Mouse (Mus musculus): ENCODE data around the gene Spag6. TPM values are rescaled to one million over a fixed set of nuclear protein-coding genes. Genes with fewer than 3 reads are reported as not detected.

Gene Spag6
- polyA plus RNA-seq (2014; fragmentation: Illumina TruSeq; extraction: RNeasy Lipid Tissue Mini Kit (QIAGEN cat#74804); ENCODE audit: low read depth, low replicate concordance), result 66.8 TPM

DNA sequence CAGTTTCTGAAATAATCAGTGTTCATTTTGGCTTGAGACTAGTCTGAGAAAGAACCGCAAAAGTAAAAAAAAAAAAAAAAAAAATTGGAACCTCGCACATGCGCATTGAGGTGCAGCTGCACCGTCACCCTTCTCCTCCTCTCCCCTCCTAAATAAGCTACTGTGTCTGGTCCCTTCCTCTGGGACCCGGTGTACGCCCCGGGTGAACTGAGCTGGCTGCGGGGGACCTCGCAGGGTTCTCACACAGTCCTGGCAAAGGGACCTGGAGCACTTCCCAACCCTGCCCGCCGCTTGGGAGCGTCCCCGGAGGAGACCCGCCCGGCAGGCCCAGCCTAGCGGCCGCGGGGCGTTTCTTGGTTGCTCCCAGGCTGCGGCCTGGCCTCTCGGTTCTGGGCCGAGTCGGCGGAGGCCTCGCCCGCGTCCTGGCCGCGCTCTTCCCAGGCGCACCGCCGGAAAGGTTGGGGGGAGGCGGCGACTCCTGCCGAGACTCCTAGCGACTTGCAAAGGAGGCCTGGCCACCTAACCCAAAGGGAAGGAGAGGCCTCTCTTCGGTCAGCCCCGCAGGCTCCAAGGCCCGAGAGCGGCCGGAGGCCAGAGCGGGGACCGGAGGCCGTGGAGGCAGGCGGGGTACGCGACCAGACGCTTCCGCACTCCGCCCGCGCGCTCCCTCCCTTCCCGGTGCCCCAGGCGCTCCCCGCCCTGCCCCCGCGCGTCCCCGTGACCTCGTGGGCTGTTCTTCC, at the start of gene Spag6:
Spag6 (plus strand) TSS at position 162 of the 740 bp plus-strand sequence.

DNA sequence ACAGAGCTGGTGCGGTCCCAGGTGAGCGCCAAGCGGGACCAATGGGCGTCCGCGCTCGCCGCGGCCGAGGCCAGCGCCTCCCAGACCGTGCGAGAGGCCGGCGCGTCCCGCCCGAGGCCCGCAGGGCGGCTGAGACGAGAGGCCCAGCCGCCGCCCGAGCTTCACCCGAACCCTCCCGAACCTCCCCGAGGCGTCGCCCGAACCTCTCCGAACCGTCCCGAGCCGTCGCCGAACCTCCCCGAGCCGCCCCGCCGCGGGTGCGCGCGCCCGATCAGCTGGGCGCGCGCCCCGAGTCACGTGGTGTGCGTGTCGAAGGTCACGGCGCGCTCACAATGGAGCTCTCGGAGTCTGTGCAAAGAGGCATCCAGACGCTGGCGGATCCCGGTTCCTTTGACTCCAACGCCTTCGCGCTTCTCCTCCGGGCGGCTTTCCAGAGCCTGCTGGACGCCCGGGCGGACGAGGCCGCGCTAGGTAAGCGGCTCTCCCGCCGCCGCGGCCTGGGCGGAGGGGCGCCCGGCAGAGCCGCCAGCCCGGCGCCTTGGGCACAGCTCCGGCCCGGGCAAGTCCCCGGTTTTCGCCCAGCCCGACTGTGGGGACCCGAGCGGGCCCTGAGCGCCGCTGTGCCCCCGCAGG, 21.6 kb upstream of the Spag6 start, which contains the start of gene Commd3:
Commd3 (plus strand) TSS at position 252 of the 633 bp plus-strand sequence.

DNA sequence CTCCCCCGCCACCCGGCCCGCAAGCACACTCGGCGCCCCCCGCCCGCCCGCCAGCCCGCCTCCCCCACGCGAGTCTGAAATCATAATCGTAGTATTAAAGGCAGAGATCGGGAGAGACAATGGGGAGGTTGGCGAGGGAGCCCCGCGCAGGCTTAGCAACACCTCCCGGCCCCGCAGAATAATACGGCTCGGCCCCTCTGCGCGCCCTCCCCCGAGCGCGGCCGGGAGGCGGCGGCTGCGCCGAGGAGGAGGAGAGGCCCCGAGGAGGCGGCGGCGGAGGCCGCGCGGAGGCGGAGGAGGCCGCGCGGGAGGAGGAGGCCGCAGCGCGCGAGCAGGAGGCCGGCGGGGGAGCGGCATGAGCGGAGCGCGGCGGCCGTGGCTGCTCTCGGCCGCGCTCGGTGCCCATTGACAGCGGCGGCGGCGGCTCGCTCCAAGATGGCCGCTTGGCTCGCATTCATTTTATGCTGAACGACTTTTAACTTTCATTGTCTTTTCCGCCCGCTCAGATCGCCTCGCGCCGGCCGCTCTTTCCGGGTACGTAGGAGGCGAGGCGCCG, 16.8 kb upstream of the Spag6 start, which contains the start of gene Bmi1:
Bmi1 (plus strand) TSS at position 83 of the 556 bp plus-strand sequence.

Other genes starting within 250 kb of the Spag6 start
- 231 TPM for gene Commd3, start 21.6 kb upstream of the Spag6 start, polyA plus RNA-seq (2014; fragmentation: Illumina TruSeq; extraction: RNeasy Lipid Tissue Mini Kit (QIAGEN cat#74804); ENCODE audit: low read depth, low replicate concordance)
- 604 TPM for gene Bmi1, start 17.0 kb upstream of the Spag6 start, polyA plus RNA-seq (2014; fragmentation: Illumina TruSeq; extraction: RNeasy Lipid Tissue Mini Kit (QIAGEN cat#74804); ENCODE audit: low read depth, low replicate concordance)

Measured in testis, adult 10 weeks (tissue).